Mouse (Mus musculus) urinary bladder, postnatal 14 days (tissue): ENCODE results near the gene Dusp2.
A peak's percentile ranks its signal among the peaks of the same experiment; 100 is the strongest.
"Not testable (repeated sequence)": the region's sequence is repeated elsewhere in the genome, so short reads cannot be mapped to it uniquely, and the experiment has no call there.

Experiments used
- DNase-seq: peaks from one replicate; pipeline ENCODE4 v3.0.0; 2021; ENCODE audit warnings: low spot score

The Dusp2 gene

DNA sequence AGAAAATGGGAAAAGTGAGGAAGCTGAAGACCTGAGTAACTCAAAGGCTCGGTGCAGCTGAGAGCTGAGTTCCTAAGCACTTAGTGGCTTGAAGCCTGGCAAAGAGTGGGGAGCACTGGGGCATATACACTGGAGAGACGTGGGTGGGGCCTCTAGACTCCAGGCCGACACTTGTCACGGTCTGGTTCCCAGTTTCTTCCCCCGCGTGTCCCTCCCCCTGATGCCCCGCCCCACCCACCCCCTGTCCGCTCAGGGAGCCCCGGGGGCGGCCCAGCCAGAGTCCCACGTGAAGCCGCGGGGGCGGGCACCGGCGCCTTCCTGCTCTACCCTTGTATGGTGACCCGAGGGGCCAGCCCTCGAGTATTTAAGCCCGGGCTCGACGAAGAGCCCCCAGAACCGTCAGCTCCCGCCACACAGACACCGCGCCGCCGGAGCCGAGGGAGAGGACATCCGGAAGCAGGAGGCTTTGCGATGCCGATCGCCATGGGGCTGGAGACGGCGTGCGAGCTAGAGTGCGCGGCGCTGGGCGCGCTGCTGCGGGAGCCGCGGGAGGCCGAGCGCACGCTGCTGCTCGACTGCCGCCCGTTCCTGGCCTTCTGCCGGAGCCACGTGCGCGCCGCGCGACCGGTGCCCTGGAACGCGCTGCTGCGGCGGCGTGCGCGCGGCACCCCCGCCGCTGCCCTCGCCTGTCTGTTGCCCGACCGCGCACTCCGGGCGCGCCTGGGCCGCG lies at the start of gene Dusp2:
TSS of gene Dusp2 (plus strand) at position 393 of the 730 bp plus-strand sequence.
- peak; percentile 69 for DNase-seq

DNA sequence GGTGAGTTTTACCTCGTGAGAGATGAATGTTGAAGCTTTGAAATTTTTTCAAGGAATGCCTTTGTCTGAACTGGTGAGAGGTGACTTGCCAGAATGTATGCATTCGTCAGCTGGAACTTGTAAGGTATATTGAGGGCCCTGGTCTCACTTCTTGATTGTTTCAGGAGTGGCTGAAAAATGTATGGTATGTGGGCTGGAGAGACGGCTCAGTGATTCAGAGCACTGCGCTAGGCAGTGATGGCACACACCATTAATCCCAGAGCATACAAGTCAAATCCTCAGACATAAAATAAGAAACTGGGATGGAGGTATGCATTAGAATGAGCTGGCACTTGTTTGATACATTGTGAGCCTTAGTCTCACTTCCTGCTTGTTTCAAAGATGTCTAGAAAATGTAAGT lies 43.7 kb upstream of the Dusp2 start:
- no peak for DNase-seq

DNA sequence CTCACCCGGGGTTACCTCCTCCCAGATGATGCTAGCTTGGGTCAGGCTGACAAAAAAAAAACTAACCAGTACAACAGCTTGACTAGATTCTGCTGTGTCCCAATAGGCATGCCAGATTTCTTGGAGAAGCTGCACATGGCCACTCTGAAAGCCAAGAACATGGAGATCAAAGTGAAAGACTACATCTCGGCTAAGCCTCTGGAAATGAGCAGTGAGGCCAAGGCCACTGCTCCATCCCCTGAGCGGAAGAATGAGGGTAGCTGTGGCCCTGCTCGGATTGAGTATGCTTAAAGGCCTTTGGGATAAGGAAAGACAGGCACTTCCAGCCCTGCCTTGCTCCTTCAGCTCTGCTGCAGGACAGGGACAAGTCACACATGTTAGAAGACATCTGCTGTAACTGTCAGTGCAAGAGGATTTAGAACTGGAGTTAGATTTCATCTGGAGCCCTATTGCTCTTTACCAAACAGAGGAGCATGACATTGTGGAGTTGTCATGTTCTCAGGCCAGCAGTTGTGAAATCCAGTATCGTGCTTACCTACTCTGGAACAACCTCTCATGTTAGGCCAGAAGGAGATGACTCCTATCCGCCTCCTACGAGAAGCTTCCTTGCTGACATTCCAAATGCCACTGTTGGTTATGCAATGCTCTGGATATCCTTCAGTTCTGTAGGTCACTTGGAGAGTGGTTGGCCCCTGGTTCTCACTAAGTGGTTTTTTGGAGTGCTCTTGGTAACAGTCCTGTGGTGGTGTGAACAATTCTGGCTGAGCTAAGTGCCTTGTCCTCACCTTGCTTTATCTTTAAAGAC lies 38.8 kb upstream of the Dusp2 start:
- DNase-seq, result no peak

DNA sequence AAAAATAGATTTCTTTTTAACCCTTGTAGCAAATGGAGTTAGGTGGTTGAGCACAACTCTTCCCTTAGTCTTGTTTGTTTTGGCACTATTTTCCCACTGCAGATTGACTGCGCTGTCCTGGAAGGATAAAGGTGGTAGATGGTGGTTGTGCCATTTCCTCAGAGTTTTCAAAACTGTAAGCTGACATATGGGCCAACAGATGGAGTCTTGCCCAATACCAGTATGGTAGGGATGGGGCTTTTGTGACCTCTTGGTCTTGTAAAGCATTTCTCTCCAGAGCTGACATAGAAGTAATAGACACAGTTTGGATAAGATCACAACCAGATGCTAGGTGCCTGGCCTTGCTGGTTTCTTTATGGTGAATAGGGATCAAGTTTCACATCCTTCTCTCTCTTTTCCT lies 37.9 kb upstream of the Dusp2 start:
- no peak for DNase-seq

DNA sequence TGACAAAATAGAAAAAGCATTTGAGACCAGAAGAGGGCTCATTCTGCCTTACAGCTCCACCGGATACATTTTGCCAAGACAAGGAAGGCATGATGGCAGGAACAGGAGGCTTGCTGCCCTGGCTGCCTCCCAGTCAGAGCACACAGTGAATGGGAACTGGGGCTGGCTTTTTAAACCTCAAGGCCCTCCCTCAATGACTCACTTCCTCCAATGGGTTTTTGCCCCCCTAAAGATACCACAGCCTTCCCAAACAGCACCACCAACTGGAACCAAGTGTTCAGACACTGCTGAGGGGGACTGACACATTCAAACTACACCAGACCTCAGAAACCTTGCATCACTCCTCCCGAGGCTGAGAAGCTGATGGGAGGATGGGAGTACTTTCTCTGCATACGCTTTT lies 35.3 kb upstream of the Dusp2 start:
- DNase-seq, result no peak

DNA sequence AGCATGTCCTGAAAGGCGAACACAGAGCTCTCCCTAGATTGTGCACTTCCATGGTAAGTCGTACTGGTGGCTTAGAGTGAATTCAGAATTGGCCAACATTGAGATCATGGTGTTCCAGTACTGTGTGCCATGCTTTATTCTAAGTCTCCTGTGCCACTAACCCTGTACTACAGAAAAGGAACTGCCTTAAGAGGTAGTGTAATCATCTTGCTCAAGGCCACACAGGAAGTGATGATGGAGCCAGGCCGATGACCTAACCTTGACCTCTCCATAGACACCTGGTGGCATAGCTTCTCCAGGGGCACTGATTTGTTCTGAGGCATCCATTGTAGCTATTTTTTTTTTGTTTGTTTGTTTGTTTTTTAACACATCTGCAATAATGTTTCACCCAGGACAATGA lies 34.1 kb upstream of the Dusp2 start:
- no peak for DNase-seq

DNA sequence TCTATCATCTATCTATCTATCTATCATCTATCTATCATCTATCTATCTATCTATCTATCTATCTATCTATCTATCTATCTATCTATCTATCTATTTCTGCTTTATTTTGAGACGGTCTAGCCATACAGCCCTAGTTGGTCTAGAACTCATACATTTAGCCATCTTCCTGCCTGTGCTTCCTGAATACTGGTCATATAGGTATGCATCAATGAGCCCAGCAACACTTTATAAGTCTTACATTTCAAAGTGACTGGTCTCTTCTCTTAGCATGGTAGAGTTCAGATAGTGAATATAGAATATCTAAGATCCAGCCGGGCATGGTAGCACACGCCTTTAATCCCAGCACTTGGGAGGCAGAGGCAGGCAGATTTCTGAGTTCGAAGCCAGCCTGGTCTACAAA lies 31.8 kb upstream of the Dusp2 start:
- DNase-seq, result not testable (repeated sequence)

DNA sequence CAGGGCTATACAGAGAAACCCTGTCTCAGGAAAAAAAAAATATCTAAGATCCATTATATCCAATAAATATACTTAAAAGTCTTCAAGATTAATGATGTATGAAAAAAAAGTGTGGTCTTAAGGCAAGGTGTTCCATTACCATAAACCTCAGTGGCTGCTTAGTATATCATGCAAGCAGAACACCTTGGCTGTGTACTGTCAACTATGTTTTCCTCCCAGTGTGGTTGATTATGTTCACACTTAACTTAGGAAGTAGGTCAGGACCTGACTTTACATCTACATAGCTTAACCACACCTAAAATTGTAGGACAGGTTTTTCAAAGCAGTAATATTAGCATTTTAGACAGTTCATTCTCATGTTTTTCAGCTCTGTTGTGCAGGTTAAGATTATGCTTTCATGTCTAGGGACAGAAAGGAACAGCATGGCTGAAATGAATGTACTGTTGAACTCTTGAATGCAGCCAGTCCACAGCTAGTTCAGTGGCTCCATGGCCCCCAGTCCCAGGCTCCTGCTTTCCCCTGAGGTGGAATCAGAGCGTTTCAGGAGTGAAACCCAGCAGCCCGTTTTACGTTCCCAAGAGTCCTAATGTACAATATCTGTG lies 31.2 kb upstream of the Dusp2 start:
- DNase-seq, result no peak

DNA sequence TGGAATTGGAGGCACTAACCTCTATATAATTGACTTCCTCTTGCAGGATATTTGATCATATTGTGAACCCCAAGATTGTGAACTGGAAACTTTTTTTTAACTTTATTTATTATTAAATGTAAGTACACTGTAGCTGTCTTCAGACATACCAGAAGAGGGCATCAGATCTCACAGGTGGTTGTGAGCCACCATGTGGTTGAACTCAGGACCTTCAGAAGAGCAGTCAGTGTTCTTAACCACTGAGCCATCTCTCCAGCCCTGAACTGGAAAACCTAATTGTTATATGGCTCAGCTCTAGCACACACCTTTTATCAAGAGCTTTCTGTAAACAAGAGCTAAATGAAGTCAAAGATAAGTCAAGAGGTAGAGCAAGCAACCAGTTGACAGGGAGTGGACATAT lies 29.8 kb upstream of the Dusp2 start:
- no peak for DNase-seq

DNA sequence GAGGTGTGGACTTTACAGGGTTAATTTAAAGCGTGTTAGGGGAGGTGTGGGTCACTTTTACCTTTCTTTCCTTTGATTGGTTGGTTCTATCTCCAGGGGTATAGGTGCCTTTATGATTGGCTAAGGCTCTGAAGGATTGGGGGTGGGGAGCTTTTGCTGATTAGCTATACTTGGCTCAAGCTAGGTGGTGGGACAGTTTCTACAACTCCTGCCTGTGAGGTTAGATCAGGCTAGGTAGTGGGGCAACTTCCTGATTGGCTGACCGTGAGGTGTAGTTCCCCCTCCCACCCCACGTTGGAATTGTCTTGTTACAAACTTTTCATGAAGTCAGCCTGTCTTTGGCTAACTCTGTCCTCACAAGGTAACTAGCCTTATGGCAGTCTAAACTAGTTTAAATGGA lies 28.8 kb upstream of the Dusp2 start:
- DNase-seq, result no peak

DNA sequence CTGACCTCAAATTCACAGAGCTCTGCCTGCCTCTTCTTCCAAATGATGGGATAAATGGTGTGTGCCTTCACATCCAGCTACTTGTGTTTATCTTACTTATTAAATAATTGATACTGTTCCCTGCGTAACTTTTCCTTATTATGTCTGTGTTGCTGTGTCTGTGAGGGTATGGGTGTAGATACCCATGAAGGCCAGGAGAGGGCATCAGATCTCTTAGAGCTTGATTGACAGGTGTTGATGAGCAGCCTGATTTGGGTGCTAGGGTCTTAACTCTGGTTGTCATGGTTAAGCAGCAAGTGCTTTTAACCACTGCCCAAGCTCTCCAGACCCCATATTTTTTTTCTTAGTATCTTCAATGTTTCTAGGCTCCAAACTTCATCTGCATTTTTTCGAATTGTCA lies 27.3 kb upstream of the Dusp2 start:
- no peak for DNase-seq

DNA sequence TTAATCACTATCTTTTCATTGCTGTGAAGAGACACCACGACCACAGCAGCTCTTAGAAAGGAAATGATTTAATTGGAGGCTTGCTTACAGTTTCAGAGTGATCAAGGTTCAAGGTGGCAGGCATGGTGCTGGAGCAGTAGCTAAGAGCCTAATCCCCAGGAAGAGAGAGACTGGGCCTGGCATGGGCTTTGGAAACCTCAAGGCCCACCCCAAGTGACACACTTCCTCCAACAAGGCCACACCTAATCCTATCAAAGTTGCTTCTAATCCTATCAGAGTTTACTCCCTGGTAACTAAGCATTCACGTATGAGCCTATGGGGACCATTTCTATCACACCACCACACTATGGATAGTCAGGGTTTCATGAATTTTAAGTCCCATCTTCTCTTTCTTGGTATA lies 25.7 kb upstream of the Dusp2 start:
- DNase-seq, result no peak

DNA sequence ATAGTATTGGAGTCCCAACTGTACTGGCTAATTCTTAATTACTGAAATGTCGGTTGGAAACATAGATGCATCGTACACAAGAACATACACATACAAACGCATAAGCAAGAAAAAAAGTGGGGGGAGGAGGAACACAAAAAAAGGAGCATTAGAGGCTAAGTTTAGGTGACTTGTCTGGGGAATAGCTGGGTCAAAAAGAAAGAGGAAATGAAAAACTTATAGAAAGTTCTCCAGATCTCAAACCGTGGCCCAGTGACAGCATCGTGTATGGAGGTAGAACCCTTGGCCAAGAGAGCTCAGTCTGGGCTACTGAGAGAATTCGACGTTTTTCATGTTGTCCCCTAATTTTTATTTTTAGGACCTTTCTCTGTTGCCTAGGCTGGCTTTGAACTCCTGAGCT lies 25.3 kb upstream of the Dusp2 start:
- no peak for DNase-seq

DNA sequence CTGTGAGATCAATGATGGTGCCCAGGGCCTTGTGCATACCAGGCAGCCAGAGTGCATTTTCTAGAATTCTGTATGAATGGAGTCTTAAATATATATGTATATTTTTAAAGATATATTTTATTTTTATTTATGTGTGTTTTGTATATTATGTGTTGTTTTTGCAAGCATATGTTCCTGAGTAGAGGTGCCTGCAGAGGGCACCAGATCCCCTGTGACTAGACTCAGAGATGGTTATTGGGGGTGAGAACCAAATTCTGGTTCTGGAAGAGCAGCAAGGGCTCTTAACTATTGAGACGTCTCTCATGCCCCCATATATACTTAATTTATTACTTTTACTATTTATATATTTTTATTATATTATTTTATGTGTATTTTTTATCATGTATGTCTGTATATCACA lies 24.8 kb upstream of the Dusp2 start:
- DNase-seq, result no peak

DNA sequence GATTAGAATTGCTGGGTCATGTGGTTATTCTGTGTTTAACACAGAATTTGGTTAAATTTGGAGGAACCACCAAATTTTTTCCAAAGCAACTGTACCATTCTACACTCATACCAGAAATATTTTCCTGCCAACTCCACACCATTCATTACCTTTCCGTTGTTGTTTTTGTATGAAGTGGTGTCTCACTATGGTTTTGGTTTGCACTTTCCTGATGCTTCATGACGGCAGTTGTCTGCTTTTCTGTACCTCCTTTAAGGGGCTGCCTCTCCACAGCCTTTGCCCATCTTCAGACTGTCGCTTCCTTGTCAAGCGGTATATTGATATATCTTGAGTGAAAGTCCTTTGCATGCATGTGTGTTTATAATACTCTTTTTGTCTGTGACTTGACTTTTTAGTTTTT lies 23.2 kb upstream of the Dusp2 start:
- DNase-seq, result no peak

DNA sequence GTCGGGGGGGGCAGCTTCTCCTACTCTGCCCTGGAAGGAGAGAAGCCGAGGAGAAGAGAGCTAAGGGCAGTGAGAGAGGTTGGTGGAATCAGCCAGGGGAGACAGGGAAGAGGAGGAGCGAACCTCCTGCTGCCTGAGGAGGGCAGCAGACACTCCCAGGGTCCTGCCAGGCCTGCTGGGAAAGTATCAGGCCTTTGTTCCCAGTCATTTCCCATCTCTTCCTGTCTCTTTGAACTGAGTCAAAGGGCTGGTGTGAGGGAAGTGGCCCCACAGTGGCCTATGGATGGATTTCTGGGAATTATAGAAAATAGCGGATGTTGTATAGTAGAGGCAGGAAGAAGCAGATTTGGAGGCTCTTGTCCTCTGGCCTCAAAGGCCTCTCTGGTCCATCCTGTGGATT lies 22.1 kb upstream of the Dusp2 start:
- DNase-seq, result no peak

DNA sequence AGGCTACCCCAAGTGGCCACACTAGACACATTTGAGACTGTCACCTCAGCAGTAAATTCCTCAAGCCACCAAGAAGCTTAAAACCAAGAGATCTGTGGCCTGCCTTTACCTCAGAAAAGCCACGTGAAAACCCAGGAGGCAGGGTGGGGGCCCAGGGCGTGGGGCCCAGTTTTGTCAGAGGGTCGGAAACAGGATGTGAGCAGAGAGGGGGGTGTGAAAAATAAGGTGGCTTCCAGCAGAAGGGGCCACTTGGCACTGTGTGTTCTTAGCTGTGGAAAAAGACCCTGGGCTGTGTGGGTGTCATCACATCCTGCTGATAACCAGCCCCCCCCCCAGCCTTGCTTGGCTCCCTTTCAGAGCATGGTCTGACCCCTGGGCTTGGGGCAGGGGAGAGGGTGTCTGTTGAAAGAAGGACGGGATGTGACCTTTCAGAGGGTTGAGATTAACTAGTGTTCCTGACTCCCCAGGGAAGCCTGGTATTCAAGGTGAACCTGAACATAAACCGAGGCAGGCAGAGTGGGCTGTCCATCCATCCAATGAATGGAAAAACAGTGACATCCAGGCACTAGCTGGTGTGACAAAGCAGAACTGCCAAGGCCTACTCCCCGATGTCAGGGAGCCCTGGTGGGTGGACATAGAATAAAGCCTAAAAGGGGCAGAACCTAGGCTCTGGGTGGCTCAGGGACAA lies 21.3 kb upstream of the Dusp2 start:
- DNase-seq, result no peak

DNA sequence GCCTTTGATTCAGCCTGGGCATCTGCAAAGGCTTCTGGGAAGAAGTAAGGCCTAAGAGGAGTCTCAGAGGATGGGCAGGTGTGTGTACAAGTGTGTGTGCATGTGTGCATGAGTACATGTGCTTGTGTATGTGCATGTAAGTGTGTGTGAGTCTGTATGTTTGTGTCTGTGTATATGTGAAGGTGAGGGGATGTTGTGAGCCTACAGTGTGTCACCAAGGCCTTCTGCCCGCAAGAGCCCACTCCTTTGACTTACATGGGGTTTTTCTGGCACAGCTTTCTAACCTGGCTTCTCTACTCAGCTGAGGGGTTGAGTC lies 20.8 kb upstream of the Dusp2 start:
- DNase-seq, result no peak

DNA sequence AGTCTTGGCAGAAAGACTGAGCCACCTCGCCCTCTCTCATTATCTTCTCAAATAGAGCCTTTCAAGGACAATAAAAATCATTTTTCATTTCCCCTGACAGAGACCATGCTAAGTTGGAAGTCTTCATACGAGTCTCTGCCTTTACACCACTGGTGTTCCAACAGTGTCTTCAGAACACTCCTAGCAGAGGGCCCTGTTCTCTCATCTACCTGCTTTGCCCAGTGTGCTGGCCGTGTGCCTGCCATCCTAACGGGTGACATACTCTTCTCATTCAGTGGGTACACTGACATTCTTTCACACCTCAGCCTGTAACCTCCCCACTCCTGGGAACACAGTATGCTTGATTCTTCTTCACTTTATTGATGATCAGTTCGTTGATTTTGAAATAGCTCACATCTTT lies 19.5 kb upstream of the Dusp2 start:
- no peak for DNase-seq

DNA sequence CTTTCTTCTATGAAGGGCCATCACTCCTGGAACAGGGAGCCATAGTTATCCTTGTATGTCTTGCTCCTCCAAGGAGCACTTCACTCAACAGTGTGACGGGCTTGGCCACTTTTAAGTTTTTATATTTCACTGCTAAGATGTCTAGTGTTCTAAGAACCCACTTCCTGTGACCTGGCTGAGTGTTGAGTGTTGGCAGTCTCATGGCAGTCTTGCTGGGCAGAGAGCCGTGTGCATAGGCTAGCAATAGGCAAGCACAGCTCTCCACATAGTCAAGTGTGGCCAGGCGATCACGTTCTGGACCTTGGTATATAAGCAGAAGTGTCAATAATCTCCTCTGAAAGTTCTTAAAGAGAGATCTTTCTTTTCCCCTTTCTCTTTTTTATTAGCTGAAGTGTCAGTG lies 17.8 kb upstream of the Dusp2 start:
- DNase-seq, result no peak

DNA sequence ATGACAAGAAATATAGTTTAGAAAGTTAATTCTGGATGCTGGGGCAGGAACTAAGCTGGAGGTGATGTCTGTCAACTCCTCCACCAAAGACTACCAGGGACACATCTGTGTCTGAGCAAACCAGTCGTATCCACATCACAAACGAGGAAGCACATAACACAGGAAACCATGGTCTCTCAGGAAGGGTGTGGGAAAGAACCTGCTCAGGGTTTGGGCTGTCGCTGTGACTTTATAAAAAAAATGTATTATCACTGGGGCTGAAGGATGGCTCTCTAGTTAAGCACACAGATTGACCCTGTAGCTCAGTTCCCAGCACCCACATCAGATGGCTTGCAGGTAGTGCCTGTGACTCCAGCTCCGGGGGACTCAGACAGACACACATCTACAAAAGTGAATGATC lies 16.9 kb upstream of the Dusp2 start:
- DNase-seq, result no peak

DNA sequence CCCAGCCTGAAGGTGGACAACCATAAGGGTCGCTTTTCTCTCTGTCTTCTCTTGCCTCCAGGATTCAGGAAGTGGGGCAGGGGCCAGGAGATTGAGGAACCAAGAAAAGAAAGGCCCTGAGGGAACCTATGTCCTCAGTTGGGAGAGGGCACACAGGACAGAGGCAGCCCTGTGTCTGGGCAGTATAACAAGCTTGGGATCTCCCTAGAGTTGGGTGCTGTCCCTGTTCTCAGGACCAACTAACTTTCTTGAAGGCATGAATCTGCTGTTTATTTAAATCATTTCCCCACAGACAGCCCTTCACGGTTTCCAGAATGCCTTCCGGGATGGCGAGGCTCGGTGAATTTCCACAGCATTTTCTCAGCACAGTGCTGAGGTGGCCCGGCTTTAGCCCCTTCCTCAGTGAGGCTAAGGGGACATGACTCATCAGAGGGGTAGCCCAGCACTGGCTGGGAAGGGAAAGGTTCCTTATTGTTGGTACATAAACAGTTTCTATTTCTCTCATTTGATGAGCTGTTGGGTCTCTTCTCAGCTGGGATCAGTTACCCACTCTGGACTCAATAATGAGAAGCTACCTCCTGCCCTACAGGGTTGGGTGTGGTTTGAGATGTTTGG lies 13.2 kb upstream of the Dusp2 start:
- no peak for DNase-seq

DNA sequence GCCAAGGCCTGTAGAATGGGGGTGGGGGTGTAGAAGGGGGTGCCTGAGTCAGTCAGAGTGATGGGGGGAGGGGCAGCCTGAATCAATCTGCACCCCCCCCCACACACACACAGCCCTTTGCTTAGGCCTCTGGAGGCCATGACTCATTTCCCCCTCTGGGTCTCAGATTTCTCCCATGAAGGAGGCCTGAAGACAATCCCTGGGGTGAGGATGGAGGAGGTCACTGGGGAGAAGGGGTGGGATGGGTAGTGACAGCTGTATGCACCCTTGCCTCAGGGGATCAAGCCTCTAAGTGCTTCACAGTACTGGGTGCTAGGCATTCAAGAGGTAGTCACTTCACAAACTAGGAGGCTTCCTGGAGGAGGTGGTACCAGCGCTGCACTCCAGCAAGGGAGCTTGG lies 12.3 kb upstream of the Dusp2 start:
- DNase-seq, result no peak
